Mouse (Mus musculus): ENCODE data around the gene Rin1.
"Not testable (repeated sequence)": the region's sequence is repeated elsewhere in the genome, so short reads cannot be mapped to it uniquely, and the experiment has no call there.

Gene Rin1

GRCm38 (mm10) chr19:5069486-5069885, 19.2 kb downstream of the Rin1 start:
- no peak for DNase-seq

GRCm38 (mm10) chr19:5069978-5070377, 19.7 kb downstream of the Rin1 start:
- no peak for DNase-seq

- no peak for DNase-seq
Observed at GRCm38 (mm10) chr19:5071077-5071476, 20.8 kb downstream of the Rin1 start.

GRCm38 (mm10) chr19:5071545-5072369, 21.5 kb downstream of the Rin1 start:
- DNase-seq = no peak

GRCm38 (mm10) chr19:5072389-5073019, 22.2 kb downstream of the Rin1 start:
- no peak for DNase-seq

- peak; percentile 65 to 66 for DNase-seq
Observed at GRCm38 (mm10) chr19:5073028-5073427, 22.7 kb downstream of the Rin1 start.

GRCm38 (mm10) chr19:5073518-5073917, 23.2 kb downstream of the Rin1 start:
- DNase-seq = no peak

GRCm38 (mm10) chr19:5079279-5079678, 29.0 kb downstream of the Rin1 start:
- no peak for DNase-seq

GRCm38 (mm10) chr19:5082005-5082404, 31.7 kb downstream of the Rin1 start:
- no peak for DNase-seq

- peak in 1 of 2 experiments; percentile 22 for DNase-seq
Observed at GRCm38 (mm10) chr19:5082596-5082995, 32.3 kb downstream of the Rin1 start.

- DNase-seq = peak in 1 of 2 experiments; percentile 16
Observed at GRCm38 (mm10) chr19:5083961-5084833, 33.9 kb downstream of the Rin1 start.

GRCm38 (mm10) chr19:5084834-5085144, 34.5 kb downstream of the Rin1 start:
- DNase-seq = peak in 1 of 2 experiments; percentile 49

GRCm38 (mm10) chr19:5085145-5085863, 35.0 kb downstream of the Rin1 start, which contains the start of gene Tmem151a:
Gene Tmem151a, minus strand, starts transcription at chr19:5085531.
- DNase-seq = peak; percentile 63 to 75

GRCm38 (mm10) chr19:5086533-5086932, 36.3 kb downstream of the Rin1 start:
- DNase-seq = not testable (repeated sequence)

- peak; percentile 89 to 94 for DNase-seq
Observed at GRCm38 (mm10) chr19:5087884-5088728, 37.8 kb downstream of the Rin1 start, which contains the start of gene Yif1a. Gene Yif1a, plus strand, starts transcription at chr19:5088538.

GRCm38 (mm10) chr19:5089324-5089723, 39.0 kb downstream of the Rin1 start:
- DNase-seq = no peak

- no peak for DNase-seq
Observed at GRCm38 (mm10) chr19:5092083-5092482, 41.8 kb downstream of the Rin1 start.

GRCm38 (mm10) chr19:5093481-5094242, 43.4 kb downstream of the Rin1 start:
- DNase-seq = no peak

- DNase-seq = peak; percentile 97 to 98
Observed at GRCm38 (mm10) chr19:5094243-5094632, 44.0 kb downstream of the Rin1 start.

GRCm38 (mm10) chr19:5094746-5095417, 44.6 kb downstream of the Rin1 start:
- DNase-seq = peak in 1 of 2 experiments; percentile 20
